Mouse (Mus musculus): ENCODE measurements around the gene Hist1h2ac. TPM values are rescaled to one million over a fixed set of nuclear protein-coding genes. Genes with fewer than 3 reads are reported as not detected.
A peak's percentile ranks its signal among the peaks of the same experiment; 100 is the strongest.

The Hist1h2ac gene
- total and polyA plus RNA-seq, 3 experiments = 0.14 to 114 (median 0.97) TPM

- no peak overlapping the region for H3K4me3 ChIP-seq (replicated peaks in 1 of 3; ENCODE audit: low read depth in 2 of 3, low read length in 2 of 3, poor library complexity in 1 of 3)
- peaks cover 2 to 52% of the 10 kb centered on the region in 2 experiments; a peak in 2 of 4 replicates for H3K4me1 ChIP-seq (ENCODE audit: control insufficient read depth in 1 of 2, insufficient read depth in 2 of 2)
- TF ChIP-seq USF2 (conservative IDR thresholded peaks at IDR 0.05; ENCODE audit: low read depth, low read length) (no peak), TCF12 (IDR thresholded peaks at IDR 0.05; ENCODE audit: low read depth, low read length) (no peak), NELFE (IDR thresholded peaks at IDR 0.05; ENCODE audit: low read depth, low read length) (no peak), HCFC1 (IDR thresholded peaks at IDR 0.05; ENCODE audit: low read depth, low read length) (no peak)
- no peaks in the 10 kb centered on the region for H3K79me2 ChIP-seq (replicated peaks; ENCODE audit: control insufficient read depth, extremely low read depth, insufficient read depth, poor library complexity, severe bottlenecking)
- no peaks in the 10 kb centered on the region for H3K36me3 ChIP-seq (replicated peaks in 1 of 2; ENCODE audit: control insufficient read depth in 1 of 2, insufficient read depth in 1 of 2, low read length in 1 of 2)
- no peaks in the 10 kb centered on the region for H3K9me3 ChIP-seq (replicated peaks; ENCODE audit: low read length)
- H3K27me3 ChIP-seq (replicated peaks) = no peaks in the 10 kb centered on the region
- in situ Hi-C loops (cut with MboI; ENCODE audit: low pct_ligation_motif_present, low pct_unique_long_range_greater_than_20kb, low sequenced_read_pairs) (no loop called here), dilution Hi-C loops (cut with MboI; ENCODE audit: extremely low pct_ligation_motif_present, extremely low pct_unique_long_range_greater_than_20kb, low sequenced_read_pairs) (loop anchor here (10.0 kb wide), 1 partner anchor 46 kb away; the partner anchor contains the start of genes Hist1h2bb and Hist1h3c)
- peak overlapping the region; percentile 52; the same call in 1 of the 2 replicates for H3K4me2 ChIP-seq (ENCODE audit: insufficient read depth, low read depth, poor library complexity, severe bottlenecking)
- no peak for DNase-seq (ENCODE audit: extremely low read depth)
- 0 out of 2 replicates have a peak overlapping the region, but pooled peaks have one; percentile 45 for H3K27ac ChIP-seq (ENCODE audit: insufficient read depth, low read depth)
- peak overlapping the region; percentile 67 for H3K9ac ChIP-seq (ENCODE audit: insufficient read depth, low read depth)
Observed at GRCm38 (mm10) chr13:23698996-23699395, 15.2 kb upstream of the Hist1h2ac start.

- no peaks in the 10 kb centered on the region for H3K9me3 ChIP-seq (replicated peaks; ENCODE audit: low read length)
- no peaks in the 10 kb centered on the region for H3K27me3 ChIP-seq (replicated peaks)
- peaks cover 2 to 49% of the 10 kb centered on the region in 2 experiments; a peak in 2 of 4 replicates for H3K4me1 ChIP-seq (ENCODE audit: control insufficient read depth in 1 of 2, insufficient read depth in 2 of 2)
- peak within 1 kb of the TSS; percentile 67 for H3K9ac ChIP-seq (ENCODE audit: insufficient read depth, low read depth)
- H3K4me3 ChIP-seq (replicated peaks in 1 of 3; ENCODE audit: low read depth in 2 of 3, low read length in 2 of 3, poor library complexity in 1 of 3) = peak within 1 kb of the TSS; percentile 26 to 47 (median 32)
- H3K79me2 ChIP-seq (replicated peaks; ENCODE audit: control insufficient read depth, extremely low read depth, insufficient read depth, poor library complexity, severe bottlenecking) = no peaks in the 10 kb centered on the region
- DNase-seq (ENCODE audit: extremely low read depth) = peak; percentile 98
- dilution Hi-C loops (cut with MboI; ENCODE audit: extremely low pct_ligation_motif_present, extremely low pct_unique_long_range_greater_than_20kb, low sequenced_read_pairs) = loop anchor here (10.0 kb wide), 1 partner anchor 47 kb away; the partner anchor contains the start of genes Hist1h2bb and Hist1h3c
- peak within 1 kb of the TSS; percentile 93; the same call in 1 of the 2 replicates for H3K4me2 ChIP-seq (ENCODE audit: insufficient read depth, low read depth, poor library complexity, severe bottlenecking)
- in situ Hi-C loops (cut with MboI; ENCODE audit: low pct_ligation_motif_present, low pct_unique_long_range_greater_than_20kb, low sequenced_read_pairs) = no loop called here
- H3K36me3 ChIP-seq (replicated peaks in 1 of 2; ENCODE audit: control insufficient read depth in 1 of 2, insufficient read depth in 1 of 2, low read length in 1 of 2) = no peaks in the 10 kb centered on the region
- H3K27ac ChIP-seq (ENCODE audit: insufficient read depth, low read depth) = peak within 1 kb of the TSS; percentile 89
- TF ChIP-seq SIN3A (IDR thresholded peaks at IDR 0.05; ENCODE audit: low read length) (peak; percentile 98), TBP (conservative IDR thresholded peaks at IDR 0.05; ENCODE audit: low read depth, low read length) (peak; percentile 99), POLR2AphosphoS2 (IDR thresholded peaks at IDR 0.05; ENCODE audit: low read depth, low read length) (peak; percentile 99), ELF1 (IDR thresholded peaks at IDR 0.05; ENCODE audit: low read depth, low read length) (no peak; the same call in 1 of the 2 replicates), GABPA (IDR thresholded peaks at IDR 0.05; ENCODE audit: insufficient replicate concordance, low read depth, low read length) (no peak), RAD21 (IDR thresholded peaks at IDR 0.05; ENCODE audit: low read depth, low read length) (no peak), ZC3H11A (IDR thresholded peaks at IDR 0.05; ENCODE audit: low read depth, low read length) (no peak), TCF12 (IDR thresholded peaks at IDR 0.05; ENCODE audit: low read depth, low read length) (peak; percentile 95), E2F4 (IDR thresholded peaks at IDR 0.05; ENCODE audit: insufficient replicate concordance, low read depth, low read length) (peak; percentile 77; the same call in 1 of the 2 replicates), USF2 (conservative IDR thresholded peaks at IDR 0.05; ENCODE audit: low read depth, low read length) (no peak), NELFE (IDR thresholded peaks at IDR 0.05; ENCODE audit: low read depth, low read length) (peak; percentile 100), MYC (IDR thresholded peaks at IDR 0.05; ENCODE audit: low read depth, low read length) (peak; percentile 58; the same call in 1 of the 2 replicates), MAFK (IDR thresholded peaks at IDR 0.05; ENCODE audit: insufficient replicate concordance, low read length) (no peak), MAX (IDR thresholded peaks at IDR 0.05; ENCODE audit: low read length) (peak; percentile 52; the same call in 1 of the 2 replicates), USF1 (IDR thresholded peaks at IDR 0.05; ENCODE audit: low read depth, low read length) (no peak), MEF2A (IDR thresholded peaks at IDR 0.05; ENCODE audit: borderline replicate concordance, low read depth, low read length) (peak; percentile 64), ETS1 (conservative IDR thresholded peaks at IDR 0.05; ENCODE audit: low read depth, low read length) (peak; percentile 51; the same call in 1 of the 2 replicates), ZMIZ1 (IDR thresholded peaks at IDR 0.05; ENCODE audit: low read depth, low read length) (peak; percentile 100), CHD1 (IDR thresholded peaks at IDR 0.05; ENCODE audit: low read depth, low read length) (0 out of 2 replicates have a peak, but pooled peaks have one; percentile 18), EP300 (IDR thresholded peaks at IDR 0.05; ENCODE audit: low read length) (no peak), CTCF (conservative IDR thresholded peaks at IDR 0.05 in 1 of 2, IDR thresholded peaks at IDR 0.05 in 1 of 2; ENCODE audit: low read depth in 2 of 2, low read length in 2 of 2) (no peak), PAX5 (IDR thresholded peaks at IDR 0.05; ENCODE audit: low read length) (no peak), ZNF384 (IDR thresholded peaks at IDR 0.05; ENCODE audit: low read depth, low read length) (peak; percentile 27; the same call in 1 of the 2 replicates), BHLHE40 (IDR thresholded peaks at IDR 0.05; ENCODE audit: low read depth, low read length) (peak; percentile 37; the same call in 1 of the 2 replicates), MAZ (IDR thresholded peaks at IDR 0.05; ENCODE audit: low read depth, low read length) (peak; percentile 83), HCFC1 (IDR thresholded peaks at IDR 0.05; ENCODE audit: low read depth, low read length) (peak; percentile 87), MXI1 (IDR thresholded peaks at IDR 0.05; ENCODE audit: low read depth, low read length) (peak; percentile 87), NRF1 (IDR thresholded peaks at IDR 0.05; ENCODE audit: low read depth, low read length) (peak; percentile 50; the same call in 1 of the 2 replicates), JUND (conservative IDR thresholded peaks at IDR 0.05; ENCODE audit: low read depth, low read length) (peak; percentile 17; the same call in 1 of the 2 replicates), JUN (IDR thresholded peaks at IDR 0.05; ENCODE audit: insufficient read depth, low read depth, low read length) (no peak)
Observed at GRCm38 (mm10) chr13:23698300-23698693, 14.5 kb upstream of the Hist1h2ac start, which contains the start of gene Hist1h4c. TSS of gene Hist1h4c (minus strand) at chr13:23698454.
